Mouse (Mus musculus) adrenal gland, postnatal 36 days (tissue): ENCODE measurements at regions not wholly inside any gene's neighbourhood (a gene's known extent, or its start where the extent isn't known, plus 50 kb on each side); places are given as distances from the start of the nearest gene placed in this dataset.

ENCODE experiments used
- DNase-seq, 2 experiments: peaks; one replicate each; pipeline ENCODE4 v3.0.0; 2021; ENCODE audit warnings: mixed read lengths in 1 of 2

DNA sequence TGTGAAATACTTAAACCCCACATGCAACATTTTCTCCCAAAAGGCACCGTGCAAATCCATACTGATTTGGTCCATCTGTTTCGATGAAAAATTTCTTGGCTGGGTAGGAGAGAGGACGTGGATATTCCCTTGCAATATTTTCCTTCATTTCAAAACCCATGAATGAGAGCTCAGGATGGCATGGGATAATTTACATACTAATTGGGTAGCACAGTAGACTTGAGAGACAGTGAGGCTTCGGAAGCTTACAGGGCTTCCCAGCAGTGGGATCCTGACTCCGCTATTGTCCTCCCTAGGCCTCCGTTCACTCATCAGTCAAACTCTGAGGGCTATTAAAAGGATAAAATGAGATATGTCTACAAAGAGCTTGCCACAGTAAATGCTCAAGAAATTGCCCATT, 59.8 kb downstream of the Sox3 start:
- DNase-seq: no peak

DNA sequence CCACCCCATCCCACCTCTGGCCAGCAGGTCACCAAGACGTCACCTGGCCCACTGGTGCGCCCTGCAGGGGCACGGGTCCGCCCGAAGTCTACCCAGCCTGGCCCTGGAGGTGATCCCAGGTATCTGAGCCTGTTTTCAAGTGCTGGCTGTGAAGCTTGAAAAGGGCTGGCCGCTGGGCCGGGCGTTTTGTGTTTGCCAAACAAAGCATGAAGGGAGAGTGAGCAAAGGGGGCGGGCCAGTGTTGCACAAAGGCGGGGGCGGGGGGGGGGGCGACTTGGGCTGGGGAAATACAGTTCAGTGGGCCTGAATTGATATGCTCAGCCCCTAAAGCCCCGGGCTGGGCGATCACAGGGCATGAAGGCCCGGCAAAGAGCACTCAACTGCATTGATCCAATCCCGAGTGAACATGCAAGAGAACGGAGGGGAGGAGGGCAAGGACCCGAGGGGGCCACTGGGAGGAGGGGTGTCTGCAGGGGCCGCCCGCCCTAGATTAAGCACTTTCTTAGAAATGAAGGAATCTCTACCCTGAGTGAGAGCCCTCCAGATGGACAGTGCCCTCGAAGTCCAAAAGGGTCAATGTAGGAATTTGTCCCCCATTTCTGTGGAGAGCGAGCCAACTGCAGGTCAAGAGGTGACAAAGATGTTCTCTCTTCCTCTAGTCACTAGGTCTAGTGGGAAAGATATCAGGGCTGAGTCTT, 61.8 kb downstream of the Sox3 start:
- DNase-seq: no peak

DNA sequence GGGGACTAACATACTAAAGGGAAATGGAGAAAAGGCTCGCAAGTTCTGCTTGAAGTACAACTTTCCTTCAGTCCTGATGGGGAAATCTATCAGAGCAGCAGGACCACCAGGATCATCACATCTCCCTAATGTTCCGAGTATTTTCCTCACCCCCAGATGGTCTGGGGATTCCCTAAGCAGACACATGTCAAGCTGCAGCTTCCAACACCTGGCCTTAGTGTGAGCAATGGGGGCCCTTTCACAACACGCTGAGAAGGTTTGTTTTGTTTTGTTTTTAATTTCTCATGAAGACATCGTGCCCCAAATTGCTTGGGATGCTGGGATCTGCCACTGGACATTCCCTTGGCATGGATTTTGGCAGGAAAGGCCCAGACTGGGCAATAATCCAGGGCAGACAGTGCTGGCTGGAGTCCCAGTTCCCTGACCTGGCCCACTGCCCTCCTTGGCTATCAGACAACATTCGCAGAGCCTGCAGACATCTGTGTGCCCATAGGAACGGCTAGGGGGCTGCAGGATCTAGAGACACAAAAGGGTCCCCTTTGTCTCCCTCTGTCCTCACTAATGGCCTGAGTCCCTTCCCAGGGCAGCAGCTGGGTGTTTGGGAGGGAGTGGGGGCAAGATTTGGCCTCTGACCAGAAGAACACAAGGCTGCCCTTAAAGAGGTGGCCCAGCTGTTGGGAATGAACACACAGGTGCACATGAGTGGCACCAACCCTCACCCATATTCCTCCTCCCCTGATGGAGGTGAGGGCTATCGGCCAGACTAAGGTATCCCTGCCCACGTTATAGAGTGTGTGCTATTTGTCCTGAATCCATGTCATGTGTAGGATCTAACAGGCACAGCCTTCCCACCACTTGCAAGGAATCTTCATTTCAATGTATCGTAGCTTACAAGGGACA, 67.8 kb downstream of the Sox3 start:
- peak; percentile 25 to 38 for DNase-seq

DNA sequence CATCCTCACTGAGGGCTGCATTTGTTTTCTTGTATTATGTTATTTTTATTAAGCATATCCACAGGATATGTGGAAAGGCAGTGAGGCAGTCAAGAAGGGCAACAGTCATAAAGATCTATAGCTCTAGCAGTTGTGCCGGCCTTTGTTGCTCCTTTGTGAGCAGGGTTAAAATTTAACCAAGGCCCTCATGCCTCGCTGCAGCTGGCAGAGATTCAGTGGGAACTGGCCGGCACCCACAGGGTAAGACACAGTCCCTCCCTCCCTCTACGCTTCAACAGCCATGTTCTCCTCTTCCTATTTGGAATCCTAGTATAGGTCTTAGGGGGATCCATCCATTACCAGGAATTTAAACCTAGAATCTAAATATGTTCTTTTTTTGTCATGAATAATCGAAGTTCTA, 94.7 kb downstream of the Sox3 start:
- no peak for DNase-seq

DNA sequence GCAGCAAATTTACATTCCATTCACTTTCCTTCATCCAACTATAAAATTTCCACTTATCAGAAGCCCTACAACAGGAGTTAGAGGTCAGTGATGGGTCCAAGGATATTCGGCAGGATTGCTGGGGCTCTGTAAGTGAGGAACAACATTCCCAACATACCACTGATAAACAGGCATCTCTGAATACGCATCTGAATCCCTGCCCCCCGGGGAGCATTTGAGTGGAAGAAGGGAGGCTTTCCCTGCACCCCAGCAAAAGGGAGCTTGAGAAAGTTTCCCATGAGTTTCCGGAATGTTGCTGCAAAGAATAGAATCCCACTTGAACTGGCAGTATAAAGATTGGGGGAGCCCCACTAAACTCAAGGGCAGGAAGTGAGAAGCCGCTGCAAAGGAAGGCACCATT, 112.5 kb downstream of the Sox3 start:
- no peak for DNase-seq

DNA sequence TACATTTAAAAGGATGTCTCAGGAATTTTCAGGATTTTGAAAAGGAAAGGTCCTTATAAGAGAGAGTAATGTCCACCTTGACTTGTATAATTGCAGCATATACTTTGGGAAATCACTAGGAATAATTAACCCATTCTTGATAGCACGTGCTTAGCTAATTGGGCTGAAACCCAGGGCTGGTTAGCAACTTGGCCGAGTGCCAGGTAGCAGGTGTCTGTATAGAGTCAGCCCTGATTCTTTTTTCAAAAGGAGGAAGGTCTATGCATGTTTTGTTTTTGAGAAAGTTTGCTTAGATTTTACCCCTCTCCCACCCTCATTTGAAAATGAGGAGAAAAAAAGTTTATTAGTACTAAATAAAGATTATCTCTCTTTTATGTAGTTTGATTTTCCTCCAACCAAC, 113.1 kb downstream of the Sox3 start:
- DNase-seq: no peak

DNA sequence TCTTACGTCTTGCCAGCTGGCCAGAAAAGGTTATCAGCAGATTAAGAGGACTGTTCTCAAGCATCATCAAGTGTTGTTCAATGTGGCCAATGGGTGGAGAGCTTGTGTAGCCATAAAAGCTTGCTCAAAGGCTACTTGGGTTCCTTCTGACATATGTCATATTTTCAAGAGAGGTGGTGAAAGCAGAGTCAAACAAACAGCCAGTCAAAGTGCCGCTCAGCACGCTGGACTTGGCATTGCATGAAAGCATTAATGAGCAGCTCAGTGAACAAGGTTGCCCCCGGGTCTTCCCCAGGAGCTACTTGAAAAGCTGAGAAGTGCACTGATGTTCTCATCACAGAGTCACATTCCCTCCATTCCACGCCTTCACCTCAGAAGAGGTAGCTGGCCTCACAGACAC, 119.6 kb downstream of the Sox3 start:
- DNase-seq: no peak

DNA sequence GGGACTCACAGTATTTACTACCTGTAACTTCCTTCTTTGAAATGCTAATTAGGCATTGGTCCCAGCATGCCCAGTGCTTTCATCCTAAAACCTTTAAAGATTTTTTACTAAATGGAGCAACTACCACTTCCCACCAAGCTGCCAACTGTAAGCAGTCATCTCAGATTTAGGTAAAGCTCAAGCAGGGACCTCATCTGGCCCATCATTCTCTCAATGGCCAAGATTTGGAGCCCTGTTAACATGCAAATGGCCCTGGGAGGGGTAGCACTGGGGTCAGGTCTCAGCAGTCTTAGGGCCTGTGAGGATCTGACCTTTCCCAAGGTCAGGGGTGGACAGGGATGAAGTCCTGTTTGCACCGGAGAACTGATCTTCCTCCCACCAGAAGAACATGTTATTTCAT, 120.8 kb downstream of the Sox3 start:
- no peak for DNase-seq

DNA sequence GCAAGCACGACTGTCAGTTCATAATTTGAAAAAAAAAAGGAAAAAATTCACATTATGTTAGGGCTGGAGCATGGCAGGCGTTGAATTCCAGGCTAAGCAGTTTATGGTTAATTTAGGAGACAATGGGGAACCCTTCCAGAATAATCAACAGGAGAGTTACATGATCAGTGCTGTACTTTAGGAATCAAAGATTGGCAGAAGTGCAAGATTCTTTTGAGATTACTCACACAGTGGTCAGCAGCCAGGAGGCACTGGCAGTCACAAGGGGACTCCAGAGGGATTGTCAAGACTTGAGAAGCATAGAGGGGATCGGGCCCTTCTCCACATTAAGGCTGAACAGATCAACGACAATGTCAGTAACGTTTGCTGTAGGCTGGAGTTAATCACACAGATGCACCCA, 142.8 kb downstream of the Sox3 start:
- DNase-seq: peak in 1 of 2 experiments; percentile 0

DNA sequence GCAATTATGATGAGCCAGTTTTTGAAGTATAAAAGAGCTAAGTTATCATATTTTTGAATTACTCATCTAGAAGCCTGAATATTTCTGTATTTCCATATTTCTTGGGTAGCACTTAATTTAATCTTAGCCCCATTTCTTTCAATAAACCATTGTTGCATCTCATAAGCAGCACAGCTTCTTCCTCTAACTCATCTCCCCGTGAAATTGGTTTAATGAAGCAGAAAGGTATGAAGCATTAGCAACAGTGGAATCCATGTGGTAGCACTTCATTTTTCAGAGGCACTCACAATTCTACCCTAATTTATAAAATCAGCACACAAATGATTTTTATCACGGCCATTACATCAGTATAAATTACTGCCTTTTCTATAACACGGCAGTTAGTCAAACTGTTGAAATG, 149.3 kb downstream of the Sox3 start:
- no peak for DNase-seq

DNA sequence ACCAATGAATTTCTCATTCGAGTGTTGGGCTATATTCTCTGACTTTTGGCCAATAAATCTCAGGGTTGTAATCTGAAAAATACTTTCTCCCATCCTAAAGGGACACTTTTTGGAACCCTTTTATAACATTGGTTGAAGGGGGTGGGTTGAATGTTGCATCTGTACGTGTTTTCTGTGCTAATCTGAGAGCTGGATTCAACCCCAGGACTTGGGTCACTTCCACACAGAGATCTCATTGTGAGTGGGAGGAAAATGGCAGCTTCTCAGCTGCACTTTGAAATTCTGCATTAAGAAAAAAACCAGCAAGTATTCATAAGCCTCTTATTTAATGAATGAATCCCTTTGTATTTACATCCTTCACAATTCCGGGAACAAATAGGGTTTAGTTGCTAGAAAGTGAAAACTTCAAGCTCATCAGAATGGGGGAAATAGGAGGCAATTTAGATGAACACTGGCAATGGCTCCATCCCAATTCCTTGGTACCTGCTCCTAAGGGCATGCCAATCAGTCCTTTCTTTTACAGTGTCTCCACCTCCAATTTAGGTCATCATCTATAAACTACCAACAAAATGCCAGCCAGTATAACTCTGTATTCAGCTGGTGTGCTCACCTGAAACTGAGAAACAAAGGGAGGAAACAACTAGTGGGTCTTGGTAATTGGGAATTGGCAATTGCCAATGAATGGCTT, 150.1 kb downstream of the Sox3 start:
- DNase-seq: no peak

DNA sequence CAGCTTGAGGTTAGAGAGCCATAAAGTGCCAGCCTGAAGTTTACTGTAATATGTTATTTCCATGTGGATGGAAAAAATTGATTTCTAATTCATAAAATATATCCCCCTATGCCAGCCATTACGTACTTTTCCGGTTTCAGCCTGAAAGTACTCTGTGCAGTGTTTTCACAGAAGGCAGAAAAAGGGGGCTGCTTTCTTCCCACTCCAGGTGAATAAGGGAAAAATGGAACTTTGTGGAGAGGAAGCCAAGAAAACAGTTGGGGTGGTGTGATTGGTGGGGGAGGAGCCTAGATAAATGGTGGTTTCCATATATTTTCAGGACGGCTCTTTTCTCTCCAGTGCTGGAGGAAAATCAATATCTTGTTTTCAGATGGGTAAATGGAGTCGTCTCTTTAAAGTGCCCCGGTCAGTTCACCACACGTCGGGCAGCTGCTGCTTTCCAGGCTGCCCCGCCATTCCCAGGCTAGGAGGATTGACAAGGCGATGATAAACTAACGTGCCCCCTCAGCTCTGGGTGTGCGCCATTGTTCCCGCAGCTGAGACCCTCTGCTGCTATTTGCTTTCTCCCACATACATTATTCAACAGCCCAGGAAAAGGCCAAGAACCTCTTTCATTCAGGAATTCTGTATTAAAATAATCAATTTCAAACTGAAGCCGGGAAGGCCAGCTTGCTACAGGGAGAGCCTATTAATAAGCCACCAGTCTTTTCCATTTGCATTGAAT, 127.1 kb upstream of the Atp11c start:
- DNase-seq: no peak

DNA sequence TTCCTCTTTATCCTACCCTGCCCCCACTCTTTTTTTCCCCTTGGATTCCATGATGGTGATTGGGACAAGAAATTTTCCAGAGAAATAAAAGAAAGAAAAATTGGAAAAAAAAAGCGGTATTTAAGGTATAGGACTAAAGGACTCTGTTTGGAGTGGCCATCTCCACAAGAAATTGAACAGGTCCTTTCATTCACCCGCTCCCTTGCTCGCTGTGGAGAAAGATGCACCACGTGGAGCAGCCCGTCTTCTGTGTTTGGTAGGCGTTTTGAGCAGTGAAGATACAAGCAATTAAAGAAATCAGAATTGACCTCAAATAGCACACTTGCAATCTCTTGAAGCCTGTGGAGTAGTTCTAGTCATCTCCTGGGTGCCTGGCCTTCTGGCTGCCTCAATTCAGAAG, 126.3 kb upstream of the Atp11c start:
- no peak for DNase-seq

DNA sequence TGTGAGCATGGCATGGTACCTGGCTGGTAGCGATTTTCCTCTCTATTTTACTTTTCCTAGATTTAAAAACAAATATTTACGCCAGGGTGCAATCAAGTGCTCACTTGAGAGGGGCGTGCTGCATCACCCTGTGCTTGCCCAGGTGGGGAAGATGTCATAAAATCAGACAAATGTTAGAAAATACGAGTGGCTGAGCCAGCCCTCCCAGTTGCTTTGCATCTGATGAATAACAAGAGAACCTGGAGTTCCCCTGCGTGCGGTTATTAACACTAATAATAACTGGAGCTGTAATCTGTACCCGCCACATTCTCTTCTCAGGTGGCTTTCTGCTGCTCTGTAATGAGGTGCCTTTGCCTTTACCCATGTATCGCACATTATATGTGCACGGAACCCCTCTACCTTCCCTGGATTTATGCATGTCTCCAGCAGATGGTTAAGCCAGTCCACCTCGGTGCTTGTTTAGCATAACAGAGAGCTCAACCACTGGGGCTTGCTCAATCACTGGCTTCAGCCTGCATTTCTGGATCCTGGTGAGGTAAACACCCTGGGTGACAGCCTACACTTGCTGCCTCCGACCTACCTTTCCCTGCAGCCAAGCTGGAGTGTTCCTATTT, 125.8 kb upstream of the Atp11c start:
- no peak for DNase-seq

DNA sequence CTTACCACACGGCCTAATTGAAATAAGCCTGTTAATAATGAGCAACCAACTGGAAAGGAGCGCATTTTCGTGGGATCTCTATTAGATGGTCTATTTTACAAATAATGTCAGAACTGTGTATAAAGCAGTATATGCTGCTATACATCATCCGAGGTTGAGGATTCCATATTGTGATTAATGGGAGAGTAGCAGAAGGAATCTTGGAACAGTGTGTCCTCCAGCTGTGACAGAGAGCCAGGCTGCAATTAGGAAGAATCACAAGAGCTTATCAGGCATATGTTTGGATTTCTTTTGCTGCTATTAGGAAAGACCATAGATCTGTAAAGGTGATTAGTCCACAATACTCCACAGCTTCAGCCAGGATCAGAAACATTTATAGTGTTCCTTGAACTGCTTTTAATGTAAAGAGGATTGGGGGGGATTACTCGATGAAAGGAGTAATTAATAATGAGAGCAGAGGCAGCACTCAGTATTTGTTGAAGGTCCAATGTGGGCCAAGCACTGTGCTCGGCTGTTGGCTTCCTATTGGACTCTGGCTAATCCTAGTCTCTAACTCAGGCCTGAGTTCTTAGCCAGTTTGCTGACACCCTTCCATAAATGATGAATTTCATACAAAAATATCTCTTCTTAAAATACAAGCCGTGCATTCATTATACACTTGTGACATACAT, 88.7 kb upstream of the Atp11c start:
- DNase-seq: no peak

DNA sequence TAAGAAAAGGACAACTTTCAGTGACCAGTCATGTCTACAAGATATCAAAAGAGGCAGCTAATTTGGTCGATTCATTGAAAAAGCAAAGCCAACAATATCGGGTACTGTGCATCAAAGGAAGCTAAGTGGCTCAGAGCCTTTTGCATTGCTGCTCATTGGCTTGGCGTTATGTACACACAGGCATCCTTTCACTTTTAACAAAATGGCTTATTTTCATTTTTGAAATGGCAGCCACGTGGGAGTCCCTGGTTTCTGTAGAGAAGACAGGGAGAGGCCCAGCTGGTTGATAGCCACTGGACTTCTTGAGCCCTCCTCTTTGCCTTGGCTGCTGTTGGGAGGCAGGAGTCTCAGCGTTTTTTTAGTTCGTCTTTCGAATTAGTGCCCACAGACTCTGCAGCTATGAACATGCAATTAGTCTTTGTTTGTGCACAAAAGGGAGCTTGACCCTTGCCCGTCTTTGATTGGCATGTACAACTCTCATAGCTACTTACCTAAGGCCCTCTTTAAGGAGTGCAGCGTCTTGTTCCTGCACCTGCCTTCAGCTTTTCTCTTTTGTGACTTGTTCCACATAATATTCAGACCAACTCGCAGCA, 52.3 kb upstream of the Atp11c start:
- no peak for DNase-seq
